Mouse (Mus musculus) activated CD4-positive, CD25-positive, alpha-beta regulatory T cell, adult 4 months (primary cell): ENCODE results near the gene Ube2z. TPM values are rescaled to one million over a fixed set of nuclear protein-coding genes. Genes with fewer than 3 reads are reported as not detected.

ENCODE experiments used
- ATAC-seq: one replicate; pipeline ENCODE4 v1.8.0; 2017
- polyA plus RNA-seq, 2 experiments: library from polyadenylated mRNA; unstranded; fragments of 100-300 nt; shearing (Covaris generic); gene quantifications; one replicate each; pipeline ENCODE4 v1.2.1; 2017

Gene Ube2z
- polyA plus RNA-seq, 2 experiments from 2014 or later, result 8.5 to 9.1 TPM

GRCm38 (mm10) chr11:96058309-96058708 is 6.9 kb downstream of the Ube2z start:
- peak; percentile 80 for ATAC-seq

DNA sequence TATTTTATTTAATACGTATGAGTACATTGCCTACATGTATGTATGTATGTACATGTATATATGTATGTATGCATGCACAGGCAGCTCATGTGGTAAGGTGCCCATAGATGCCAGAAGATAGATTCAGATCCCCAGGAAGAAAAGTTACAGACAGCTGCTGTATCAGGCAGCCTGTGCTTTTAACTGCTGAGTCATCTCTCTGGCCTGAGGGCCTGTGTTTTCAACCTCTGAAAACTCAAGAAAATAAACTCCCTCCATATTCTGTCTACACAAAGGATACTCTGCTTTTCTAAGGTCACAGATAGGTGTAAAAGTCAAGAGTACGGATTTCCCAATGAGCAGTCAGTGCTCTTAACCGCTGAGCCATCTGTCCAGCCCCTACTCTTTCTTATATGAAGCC is 14.3 kb downstream of the Ube2z start:
- ATAC-seq, result no peak

DNA sequence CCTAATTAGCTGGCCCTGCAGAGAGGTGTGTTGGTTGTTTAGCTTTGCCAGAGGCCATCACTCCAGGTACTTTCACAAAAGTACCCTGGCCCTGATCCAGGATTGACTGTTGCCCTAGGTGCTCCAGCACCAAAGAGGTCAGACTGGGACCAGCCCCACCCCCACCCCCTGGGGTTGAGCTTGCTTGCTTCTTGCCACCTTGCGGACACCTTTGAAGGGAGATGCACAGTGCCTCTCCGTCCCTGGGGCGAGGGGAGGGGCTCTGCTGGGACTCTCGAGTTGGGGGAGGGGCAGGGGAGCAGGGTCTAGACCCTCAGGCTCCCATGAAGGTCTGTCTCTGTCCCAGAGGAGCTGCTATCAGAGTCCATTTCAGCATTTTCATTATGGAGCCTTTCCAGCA is 15.2 kb downstream of the Ube2z start:
- no peak for ATAC-seq

DNA sequence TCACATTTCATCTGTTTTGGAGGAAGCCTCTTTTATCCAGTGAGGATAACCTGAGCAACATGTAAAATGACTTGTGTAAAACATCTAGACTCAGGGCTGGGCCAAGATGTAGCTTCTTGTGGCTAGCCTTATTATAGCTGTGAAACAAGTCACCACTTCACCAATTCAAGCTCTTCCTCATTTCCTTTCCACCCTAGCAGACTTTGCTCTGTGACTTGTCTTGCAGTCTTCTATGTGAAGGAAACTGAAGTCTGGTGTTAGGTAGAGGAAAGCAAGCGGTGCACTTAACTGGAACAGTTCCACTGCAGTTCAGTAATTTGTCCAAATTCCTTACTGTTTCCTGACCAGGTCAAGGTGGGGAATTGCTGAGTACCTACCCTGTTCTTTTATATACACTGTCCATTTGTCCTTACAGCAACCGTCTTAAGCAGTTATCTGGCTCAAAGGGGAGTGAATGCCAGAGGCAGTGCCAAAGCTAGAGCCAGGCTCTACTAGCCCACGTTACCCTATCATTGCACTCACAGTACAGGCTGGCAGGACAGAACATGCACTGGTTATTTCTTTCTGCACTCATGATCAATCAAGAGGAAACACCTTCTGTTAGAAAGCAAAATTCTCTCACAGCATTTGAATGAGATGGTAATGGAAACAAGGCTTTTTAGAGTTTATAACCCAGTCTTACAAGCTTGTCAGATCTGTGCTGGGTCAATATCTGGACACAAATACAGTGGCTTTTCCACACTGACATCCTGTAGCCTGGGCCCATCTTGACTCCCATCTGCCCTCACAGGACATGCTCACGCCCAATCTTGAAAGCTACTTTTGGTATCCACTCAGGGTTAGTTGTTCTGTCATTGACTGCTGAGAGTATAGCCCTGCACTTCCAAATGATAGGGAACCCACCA is 17.5 kb downstream of the Ube2z start:
- no peak for ATAC-seq

DNA sequence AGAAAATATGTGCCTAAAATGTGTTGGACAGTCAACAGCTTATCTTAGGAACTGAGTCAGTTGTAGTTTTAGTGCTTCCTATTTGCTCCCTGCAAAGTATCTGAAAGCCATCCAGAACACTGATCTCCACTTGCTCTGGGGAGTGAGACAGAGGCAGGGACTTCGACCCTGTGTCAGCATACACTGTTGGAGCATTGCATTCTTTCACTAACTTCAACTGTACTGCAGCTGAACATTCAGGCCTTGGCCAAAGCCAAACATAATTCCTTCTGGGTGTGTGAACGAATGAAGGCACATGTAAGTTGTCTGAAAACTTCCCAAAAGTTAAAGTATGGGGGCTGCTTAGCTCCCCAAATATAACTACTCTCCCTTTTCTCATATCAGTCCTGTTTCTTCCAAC is 18.4 kb downstream of the Ube2z start:
- ATAC-seq, result no peak

GRCm38 (mm10) chr11:96046028-96046427 is 19.2 kb downstream of the Ube2z start:
- no peak for ATAC-seq

DNA sequence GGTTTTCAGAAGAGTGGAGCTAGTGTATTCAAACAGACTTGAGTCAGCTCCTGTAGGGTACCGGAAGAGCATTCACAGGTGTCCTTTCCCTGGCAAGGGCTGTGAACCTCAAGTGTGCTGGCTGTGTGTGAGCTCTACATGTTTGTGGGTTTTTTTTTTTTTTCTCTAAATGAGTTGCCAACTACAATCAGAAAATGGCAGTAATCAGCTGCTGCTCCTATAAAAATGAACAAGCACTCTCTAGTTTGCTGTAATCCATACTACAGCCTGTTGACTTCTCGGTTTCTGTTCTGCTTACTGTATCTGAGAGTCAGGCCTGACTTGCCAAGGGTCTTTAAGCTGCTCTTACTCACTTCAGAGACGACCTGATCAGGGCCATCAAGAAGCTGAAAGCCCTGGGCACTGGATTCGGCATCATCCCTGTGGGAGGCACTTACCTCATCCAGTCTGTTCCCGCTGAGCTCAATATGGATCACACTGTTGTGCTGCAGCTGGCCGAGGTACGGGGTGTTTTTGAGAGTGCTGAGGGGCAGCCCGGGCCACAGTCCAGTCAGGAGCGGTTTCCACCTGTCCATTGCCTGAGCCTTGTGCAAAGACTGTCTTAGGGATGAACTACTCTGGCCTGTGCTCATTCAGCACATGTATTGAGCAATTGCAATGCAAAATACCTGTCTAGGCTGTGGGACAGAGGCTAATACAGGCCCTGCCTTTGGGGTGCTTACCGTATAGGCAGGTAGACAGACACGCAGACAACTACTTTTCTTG is 20.2 kb downstream of the Ube2z start:
- ATAC-seq, result no peak

DNA sequence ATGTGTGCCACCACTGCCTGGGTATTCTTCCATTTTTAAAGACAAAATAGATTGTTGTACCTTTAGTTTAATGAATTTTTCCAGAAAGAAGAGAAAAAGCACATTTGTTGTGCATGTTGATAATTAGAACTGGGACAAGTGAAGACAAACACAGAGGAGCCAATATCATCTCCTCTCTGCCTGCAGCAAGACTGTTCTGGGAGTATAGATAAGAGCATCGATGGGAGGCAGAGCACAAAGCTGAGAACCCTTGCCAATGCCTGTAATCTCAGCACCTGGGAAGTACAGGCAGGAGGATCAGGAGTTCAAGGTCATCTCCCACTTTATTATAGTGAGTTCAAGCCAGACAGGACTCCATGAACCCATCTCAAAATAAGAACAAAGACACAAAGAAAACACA is 26.6 kb downstream of the Ube2z start:
- no peak for ATAC-seq

DNA sequence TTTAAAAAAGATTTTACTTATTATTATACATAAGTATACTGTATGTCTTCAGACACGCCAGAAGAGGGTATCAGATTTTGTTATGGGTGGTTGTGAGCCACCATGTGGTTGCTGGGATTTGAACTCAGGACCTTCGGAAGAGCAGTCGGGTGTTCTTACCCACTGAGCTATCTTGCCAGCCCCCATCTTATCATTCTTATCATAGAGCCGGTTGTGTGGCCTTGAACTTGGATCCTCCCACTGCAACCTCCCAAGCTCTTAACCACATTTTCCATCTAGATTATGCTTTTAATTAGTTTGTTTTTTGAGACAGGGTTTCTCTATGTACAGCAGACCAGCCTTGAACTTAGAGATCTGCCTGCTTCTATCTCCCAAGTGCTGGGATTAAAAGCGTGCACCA is 27.7 kb downstream of the Ube2z start:
- ATAC-seq, result no peak

- ATAC-seq, result no peak
These were observed 30.1 kb downstream of the Ube2z start for GRCm38 (mm10) chr11:96035133-96035532.

DNA sequence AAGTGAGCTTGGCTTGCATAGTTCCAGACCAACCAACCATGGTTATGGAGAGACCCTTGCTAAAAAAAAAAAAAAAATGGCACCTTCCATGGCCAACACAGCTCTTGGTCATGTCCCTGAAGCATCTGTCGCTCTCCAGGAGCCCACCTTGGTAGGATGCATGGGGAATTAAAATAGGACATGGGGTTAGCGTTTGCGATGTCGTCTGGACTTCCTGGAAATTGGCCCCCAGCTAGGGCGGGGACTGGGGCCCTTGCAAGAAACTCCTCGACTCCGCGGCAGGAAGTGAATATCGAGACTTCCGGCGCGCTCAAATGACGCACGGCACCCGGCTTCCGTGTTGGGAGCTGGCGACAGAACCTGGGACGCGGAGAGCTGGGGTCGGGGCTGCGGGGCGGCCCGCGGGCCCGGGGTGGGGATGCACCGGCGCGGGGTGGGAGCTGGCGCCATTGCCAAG is 30.6 kb downstream of the Ube2z start, which contains the start of gene Snf8:
Snf8 (plus strand) TSS at position 290 of the 457 bp plus-strand sequence.
- ATAC-seq, result peak; percentile 85

GRCm38 (mm10) chr11:96034116-96034515 is 31.1 kb downstream of the Ube2z start:
- ATAC-seq, result no peak

DNA sequence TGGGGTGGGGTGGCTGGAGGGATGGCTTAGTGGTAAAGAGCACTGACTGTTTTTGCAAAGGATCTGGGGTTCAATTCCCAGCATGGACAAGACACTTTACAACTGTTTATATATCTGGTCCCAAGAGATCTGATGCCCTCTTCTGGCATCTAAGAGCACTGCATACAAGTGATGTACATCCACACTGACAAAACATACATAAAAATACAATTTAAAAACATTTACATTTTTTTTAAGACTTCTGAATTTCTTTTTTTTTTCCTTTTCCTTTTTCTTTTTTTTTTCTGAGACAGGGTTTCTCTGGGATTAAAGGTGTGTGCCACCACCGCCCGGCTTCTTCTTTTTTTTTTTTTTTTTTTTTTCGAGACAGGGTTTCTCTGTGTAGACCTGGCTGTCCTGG is 31.9 kb downstream of the Ube2z start:
- no peak for ATAC-seq

DNA sequence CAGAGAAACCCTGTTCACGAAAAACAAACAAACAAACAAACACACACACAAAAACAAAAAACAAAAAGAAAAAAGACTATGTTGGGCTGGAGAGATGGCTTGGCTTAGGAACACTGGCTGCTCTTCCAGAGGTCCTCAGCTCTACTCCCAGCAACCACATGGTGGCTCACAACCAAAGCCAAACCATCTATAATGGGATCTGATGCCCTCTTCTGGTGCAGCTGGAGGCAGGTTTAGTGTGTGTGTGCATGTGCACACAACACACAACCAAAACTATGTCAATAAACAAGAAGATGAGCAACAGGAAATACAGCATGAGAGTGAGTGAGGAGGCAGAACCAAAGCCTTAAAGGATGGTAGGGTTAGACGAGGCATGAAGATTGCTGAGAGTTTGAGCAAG is 33.5 kb downstream of the Ube2z start:
- no peak for ATAC-seq

DNA sequence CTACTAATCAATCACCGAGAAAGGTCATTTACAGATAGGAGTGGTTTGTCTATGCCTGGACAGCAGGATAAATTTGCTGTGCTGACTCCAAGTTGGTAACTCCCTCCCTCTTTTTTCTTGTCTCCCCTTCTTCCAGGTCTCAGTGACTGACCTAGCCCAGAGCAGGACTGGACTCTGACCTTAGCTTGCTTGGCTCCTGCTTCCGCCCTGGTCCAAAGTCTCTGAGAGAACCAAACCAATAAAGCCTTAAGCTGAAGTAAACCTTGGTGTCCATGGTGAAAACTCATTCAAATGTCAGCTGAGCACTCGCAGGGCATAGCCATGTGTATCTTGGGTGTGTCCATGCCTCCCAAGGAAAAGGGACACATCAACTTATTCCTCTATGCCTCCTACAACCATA is 34.6 kb downstream of the Ube2z start:
- no peak for ATAC-seq

- ATAC-seq, result no peak
These were observed 37.1 kb downstream of the Ube2z start for GRCm38 (mm10) chr11:96028130-96028529.

- no peak for ATAC-seq
These were observed 44.6 kb downstream of the Ube2z start for GRCm38 (mm10) chr11:96020622-96021021.

DNA sequence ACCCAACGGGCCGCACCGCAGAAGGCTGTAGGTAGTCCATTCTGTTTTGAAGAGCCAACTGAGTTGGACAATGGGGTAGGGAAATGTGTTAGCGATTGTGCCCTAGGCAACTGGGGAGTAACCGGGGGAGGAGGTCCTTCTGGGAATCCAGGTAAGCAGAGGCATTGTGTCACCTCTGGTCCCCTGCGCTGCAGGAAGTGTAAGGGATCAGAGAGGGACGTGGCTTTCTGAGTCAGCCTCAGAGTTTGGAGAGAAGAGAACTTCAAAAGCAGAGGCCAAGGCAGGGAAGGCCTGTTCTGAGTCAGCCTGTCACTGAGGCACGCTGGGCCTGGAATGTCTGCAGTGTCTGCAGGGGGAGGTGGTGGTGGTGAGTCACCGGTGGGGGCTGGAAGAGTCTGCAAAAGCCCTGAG is 47.2 kb downstream of the Ube2z start:
- ATAC-seq, result no peak

GRCm38 (mm10) chr11:96015421-96015820 is 49.8 kb downstream of the Ube2z start:
- no peak for ATAC-seq

DNA sequence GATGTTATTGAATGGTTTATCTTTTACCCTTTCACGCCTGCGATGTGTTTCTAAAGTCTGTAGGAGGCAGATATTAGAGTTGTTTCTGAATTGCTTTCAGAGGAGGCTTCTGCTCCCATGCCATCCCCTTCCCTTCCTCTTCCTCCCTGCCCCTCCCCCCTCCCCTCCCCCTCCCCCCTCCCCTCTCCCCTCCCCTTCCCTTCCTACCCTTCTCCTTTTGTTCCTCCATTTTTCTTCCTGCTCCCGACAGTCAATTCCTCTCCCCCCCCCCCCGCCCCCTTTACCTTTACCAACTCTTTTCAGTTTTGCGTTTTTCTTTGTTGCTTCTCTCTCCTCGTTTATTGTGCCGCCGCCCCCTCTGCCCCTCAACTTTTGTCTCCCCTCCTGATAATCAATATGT is 53.2 kb downstream of the Ube2z start:
- ATAC-seq, result no peak

DNA sequence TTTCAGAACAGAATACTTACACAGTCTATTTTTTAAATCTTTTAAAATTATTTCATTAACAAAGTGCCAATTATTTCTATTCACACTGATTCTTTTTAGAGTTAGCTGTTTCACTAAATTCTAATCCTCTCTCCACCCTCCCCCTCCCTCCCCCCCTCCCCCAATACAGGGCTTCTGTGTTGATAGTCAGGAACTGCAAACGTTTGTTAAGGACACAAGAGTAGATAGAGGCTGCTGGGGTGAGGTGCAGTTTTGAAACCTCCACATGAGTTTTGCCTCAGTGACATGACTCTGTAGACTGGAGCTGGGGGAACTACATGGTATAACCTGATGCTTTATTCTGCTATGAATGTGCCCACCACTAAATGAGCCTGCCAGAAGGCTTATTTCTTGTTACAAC is 56.4 kb downstream of the Ube2z start:
- ATAC-seq, result no peak

DNA sequence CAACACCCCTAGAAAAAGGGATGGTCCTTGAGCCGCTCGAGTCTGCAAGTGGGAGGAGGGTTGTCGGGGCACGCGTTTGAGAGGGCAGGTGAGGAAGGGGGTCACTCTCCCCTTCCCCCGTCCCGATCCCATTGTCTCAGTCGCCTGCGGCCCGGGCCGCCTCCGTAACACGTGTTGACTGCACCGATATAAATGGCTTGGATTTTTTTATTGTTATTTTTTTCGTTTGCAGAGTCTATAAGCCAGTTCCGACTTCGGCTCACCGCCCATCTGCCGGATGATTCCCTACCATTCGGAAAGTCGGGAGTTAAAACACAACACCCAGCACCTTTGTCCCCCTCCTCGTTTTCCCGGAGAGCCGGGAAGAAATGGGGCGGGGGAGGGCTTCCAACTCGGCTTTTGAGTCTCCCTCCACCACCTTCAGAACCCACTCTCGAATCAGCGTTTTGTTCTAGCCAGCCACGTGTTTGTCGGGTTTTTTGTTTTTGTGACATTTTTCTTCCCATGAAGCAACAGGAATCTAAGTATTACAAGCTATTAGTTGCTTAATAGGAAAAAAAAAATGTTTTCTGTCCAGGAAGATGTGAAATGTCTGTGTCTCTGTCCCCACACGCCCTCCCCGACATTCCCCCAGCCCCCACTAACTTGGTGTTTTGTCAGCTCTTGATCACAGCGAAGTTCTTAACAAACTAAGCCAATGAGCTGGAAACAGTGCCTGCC is 57.5 kb downstream of the Ube2z start:
- ATAC-seq, result no peak
